Mouse (Mus musculus): ENCODE data around the gene Prr12. TPM values are rescaled to one million over a fixed set of nuclear protein-coding genes. Genes with fewer than 3 reads are reported as not detected.

Prr12 gene
- total and polyA plus RNA-seq, 3 experiments, result 7.1 to 23.0 (median 22.4) TPM

DNA sequence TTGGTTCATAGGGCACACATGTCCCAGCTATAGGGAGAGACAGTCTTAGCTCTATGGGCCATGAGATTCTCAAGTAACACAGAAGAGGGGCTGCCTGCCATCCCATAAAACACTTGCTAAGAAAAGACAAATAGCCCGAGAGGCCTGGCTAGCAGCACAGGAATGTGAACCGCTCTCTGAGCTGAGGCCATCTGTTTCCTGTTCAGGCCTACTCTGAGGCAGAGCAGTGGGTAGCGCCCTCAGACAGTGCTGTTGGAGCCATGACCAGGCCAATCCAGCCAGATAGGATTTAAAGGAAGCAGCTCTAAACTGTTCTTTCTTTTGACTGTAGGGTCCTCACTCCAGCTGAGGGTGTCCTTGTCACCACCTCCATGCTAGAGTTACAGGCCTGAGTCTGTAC is 48.1 kb downstream of the Prr12 start:
- H3K27ac ChIP-seq, result no peak overlapping the region
- no peak overlapping the region for H3K9ac ChIP-seq (ENCODE audit: low read depth, low read length)
- no peaks in the 10 kb centered on the region; the same call in 1 of the 2 replicates for H3K79me2 ChIP-seq (replicated peaks; ENCODE audit: control insufficient read depth, insufficient read depth, low read length)
- peaks cover 5% of the 10 kb centered on the region for H3K4me1 ChIP-seq (ENCODE audit: control insufficient read depth, insufficient read depth, low read length)
- TF ChIP-seq POLR2A (IDR thresholded peaks at IDR 0.05; ENCODE audit: insufficient read depth, low read depth, low read length) (no peak), EP300 (IDR thresholded peaks at IDR 0.05; ENCODE audit: insufficient read depth, low read depth, low read length) (no peak), CTCF (IDR thresholded peaks at IDR 0.05) (no peak)
- peaks cover 3% of the 10 kb centered on the region for H3K36me3 ChIP-seq (ENCODE audit: control insufficient read depth, insufficient read depth, low read length)
- no peak overlapping the region for H3K4me3 ChIP-seq
- no peaks in the 10 kb centered on the region for H3K27me3 ChIP-seq (ENCODE audit: control insufficient read depth, insufficient read depth, low read length)
- 33% methylated on average over 3 of the region's 3 CpGs for WGBS
- intact Hi-C loops (cut with DNase I), result no loop called here
- no peak for DNase-seq

DNA sequence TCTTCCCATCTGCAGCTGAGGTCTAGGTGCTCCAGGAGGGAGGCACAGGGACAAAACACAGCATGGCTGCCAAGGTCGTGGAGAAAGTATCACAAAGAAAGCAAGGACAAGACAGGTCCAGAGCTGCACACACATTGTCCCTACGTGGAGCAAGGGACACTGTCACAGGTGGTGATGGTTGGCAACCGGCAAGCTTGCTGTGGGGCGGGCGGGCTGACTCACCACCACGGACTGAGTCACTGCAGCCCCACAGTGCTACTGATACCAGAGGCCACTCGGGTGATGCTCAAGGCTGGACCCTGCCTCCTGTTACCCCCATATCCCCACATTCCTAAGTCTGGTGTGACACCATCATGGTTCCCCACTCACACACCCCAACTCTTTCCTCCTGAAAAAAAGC is 50.2 kb downstream of the Prr12 start:
- no peak for DNase-seq
- intact Hi-C loops (cut with DNase I), result no loop called here
- Histone ChIP-seq H3K9ac (ENCODE audit: low read depth, low read length) (no peak overlapping the region), H3K4me3 (no peak overlapping the region), H3K27me3 (ENCODE audit: control insufficient read depth, insufficient read depth, low read length) (no peaks in the 10 kb centered on the region), H3K27ac (no peak overlapping the region), H3K4me1 (ENCODE audit: control insufficient read depth, insufficient read depth, low read length) (peaks cover 7% of the 10 kb centered on the region), H3K79me2 (replicated peaks; ENCODE audit: control insufficient read depth, insufficient read depth, low read length) (no peaks in the 10 kb centered on the region; the same call in 1 of the 2 replicates), H3K36me3 (ENCODE audit: control insufficient read depth, insufficient read depth, low read length) (peaks cover 6% of the 10 kb centered on the region)
- 67% methylated on average over 7 of the region's 7 CpGs for WGBS
- TF ChIP-seq POLR2A (IDR thresholded peaks at IDR 0.05; ENCODE audit: insufficient read depth, low read depth, low read length) (no peak), EP300 (IDR thresholded peaks at IDR 0.05; ENCODE audit: insufficient read depth, low read depth, low read length) (no peak), CTCF (IDR thresholded peaks at IDR 0.05) (no peak)

DNA sequence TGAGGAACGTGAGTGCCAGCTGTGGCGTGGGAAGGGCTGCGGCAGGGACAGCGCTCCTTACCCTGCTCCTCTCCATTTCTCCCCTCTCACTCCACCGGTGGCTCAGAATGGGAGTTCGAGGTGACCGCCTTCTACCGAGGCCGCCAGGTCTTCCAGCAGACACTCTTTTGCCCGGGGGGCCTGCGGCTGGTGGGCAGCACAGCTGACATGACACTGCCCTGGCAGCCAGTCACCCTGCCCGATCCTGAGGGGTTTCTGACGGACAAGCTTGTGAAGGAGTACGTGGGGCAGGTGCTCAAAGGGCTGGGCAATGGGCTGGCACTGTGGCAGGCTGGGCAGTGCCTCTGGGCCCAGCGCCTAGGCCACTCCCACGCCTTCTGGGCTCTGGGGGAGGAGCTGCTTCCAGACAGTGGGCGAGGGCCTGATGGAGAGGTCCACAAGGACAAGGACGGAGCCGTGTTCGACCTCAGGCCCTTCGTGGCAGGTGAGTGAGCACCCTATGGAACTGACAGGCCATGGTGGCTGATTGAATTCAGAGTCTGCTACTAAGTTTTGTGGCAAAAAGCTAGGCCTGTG is 52.1 kb downstream of the Prr12 start:
- no peaks in the 10 kb centered on the region for H3K79me2 ChIP-seq (replicated peaks; ENCODE audit: control insufficient read depth, insufficient read depth, low read length)
- no peaks in the 10 kb centered on the region for H3K27me3 ChIP-seq (ENCODE audit: control insufficient read depth, insufficient read depth, low read length)
- WGBS, result 68% methylated on average over 21 of the region's 21 CpGs
- DNase-seq, result peak in 1 of 2 experiments; percentile 20
- no peak overlapping the region for H3K9ac ChIP-seq (ENCODE audit: low read depth, low read length)
- no peak overlapping the region for H3K4me3 ChIP-seq
- TF ChIP-seq EP300 (IDR thresholded peaks at IDR 0.05; ENCODE audit: insufficient read depth, low read depth, low read length) (no peak), POLR2A (IDR thresholded peaks at IDR 0.05; ENCODE audit: insufficient read depth, low read depth, low read length) (no peak), CTCF (IDR thresholded peaks at IDR 0.05) (no peak)
- H3K27ac ChIP-seq, result no peak overlapping the region
- peaks cover 9% of the 10 kb centered on the region for H3K4me1 ChIP-seq (ENCODE audit: control insufficient read depth, insufficient read depth, low read length)
- intact Hi-C loops (cut with DNase I), result no loop called here
- H3K36me3 ChIP-seq (ENCODE audit: control insufficient read depth, insufficient read depth, low read length), result peaks cover 6% of the 10 kb centered on the region

- TF ChIP-seq POLR2A (IDR thresholded peaks at IDR 0.05; ENCODE audit: insufficient read depth, low read depth, low read length) (no peak), CTCF (IDR thresholded peaks at IDR 0.05) (no peak), EP300 (IDR thresholded peaks at IDR 0.05; ENCODE audit: insufficient read depth, low read depth, low read length) (0 out of 2 replicates have a peak, but pooled peaks have one; percentile 16)
- H3K36me3 ChIP-seq (ENCODE audit: control insufficient read depth, insufficient read depth, low read length), result peaks cover 6% of the 10 kb centered on the region
- peak overlapping the region; percentile 13 for H3K27ac ChIP-seq
- no peak overlapping the region; the same call in 1 of the 2 replicates for H3K4me3 ChIP-seq
- intact Hi-C loops (cut with DNase I), result no loop called here
- peaks cover 9% of the 10 kb centered on the region for H3K4me1 ChIP-seq (ENCODE audit: control insufficient read depth, insufficient read depth, low read length)
- no peak for DNase-seq
- H3K27me3 ChIP-seq (ENCODE audit: control insufficient read depth, insufficient read depth, low read length), result no peaks in the 10 kb centered on the region
- H3K9ac ChIP-seq (ENCODE audit: low read depth, low read length), result peak overlapping the region; percentile 19; the same call in 1 of the 2 replicates
- 24% methylated on average over 11 of the region's 11 CpGs for WGBS
- no peaks in the 10 kb centered on the region for H3K79me2 ChIP-seq (replicated peaks; ENCODE audit: control insufficient read depth, insufficient read depth, low read length)
Observed at GRCm38 (mm10) chr7:44999753-45000152, 52.9 kb downstream of the Prr12 start.

- under 1% methylated on average over 18 of the region's 18 CpGs for WGBS
- H3K36me3 ChIP-seq (ENCODE audit: control insufficient read depth, insufficient read depth, low read length), result peaks cover 6% of the 10 kb centered on the region
- H3K27me3 ChIP-seq (ENCODE audit: control insufficient read depth, insufficient read depth, low read length), result no peaks in the 10 kb centered on the region
- DNase-seq, result peak; percentile 63 to 67
- intact Hi-C loops (cut with DNase I), result no loop called here
- no peaks in the 10 kb centered on the region for H3K79me2 ChIP-seq (replicated peaks; ENCODE audit: control insufficient read depth, insufficient read depth, low read length)
- TF ChIP-seq CTCF (IDR thresholded peaks at IDR 0.05), result no peak
- no peak for TF ChIP-seq EP300 (IDR thresholded peaks at IDR 0.05; ENCODE audit: insufficient read depth, low read depth, low read length)
- no peak for TF ChIP-seq POLR2A (IDR thresholded peaks at IDR 0.05; ENCODE audit: insufficient read depth, low read depth, low read length)
- H3K27ac ChIP-seq, result peak within 1 kb of the TSS; percentile 96
- H3K9ac ChIP-seq (ENCODE audit: low read depth, low read length), result peak within 1 kb of the TSS; percentile 84
- H3K4me1 ChIP-seq (ENCODE audit: control insufficient read depth, insufficient read depth, low read length), result peaks cover 8% of the 10 kb centered on the region
- peak within 1 kb of the TSS; percentile 85 for H3K4me3 ChIP-seq
Observed at GRCm38 (mm10) chr7:44998501-44998955, 54.2 kb downstream of the Prr12 start, which contains the start of gene Bcl2l12. Bcl2l12 (minus strand) TSS chr7:44998712.

DNA sequence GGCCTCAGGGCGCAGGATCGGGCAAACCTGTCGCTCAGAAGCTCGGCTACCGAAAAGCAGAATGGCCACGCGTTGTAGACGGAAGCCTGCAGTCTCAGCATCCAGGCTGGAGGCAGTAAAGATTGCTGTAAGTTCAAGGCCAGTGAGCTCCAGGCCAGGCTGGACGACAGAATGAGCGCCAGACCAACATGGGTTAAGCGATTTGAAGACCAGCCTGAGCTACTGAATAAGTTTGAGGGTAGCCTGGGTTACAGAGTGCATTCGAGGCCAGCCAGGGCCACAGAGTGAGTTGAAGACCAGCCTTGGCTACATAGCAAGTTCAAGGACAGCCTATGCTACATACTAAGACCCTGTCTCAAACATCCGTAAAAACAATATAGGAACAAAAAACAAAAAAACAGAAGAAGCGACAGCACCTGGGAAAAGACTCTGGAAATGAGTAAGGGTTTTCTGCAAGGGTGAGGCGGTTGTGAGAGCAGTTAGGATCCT is 54.7 kb downstream of the Prr12 start:
- H3K36me3 ChIP-seq (ENCODE audit: control insufficient read depth, insufficient read depth, low read length), result peaks cover 6% of the 10 kb centered on the region
- 1% methylated on average over 15 of the region's 15 CpGs for WGBS

More for the DNA sequence above, 54.7 kb downstream of the Prr12 start:
- Histone ChIP-seq H3K9ac (ENCODE audit: low read depth, low read length) (peak overlapping the region; percentile 84), H3K4me1 (ENCODE audit: control insufficient read depth, insufficient read depth, low read length) (peaks cover 8% of the 10 kb centered on the region), H3K79me2 (replicated peaks; ENCODE audit: control insufficient read depth, insufficient read depth, low read length) (no peaks in the 10 kb centered on the region), H3K4me3 (peak overlapping the region; percentile 85), H3K27me3 (ENCODE audit: control insufficient read depth, insufficient read depth, low read length) (no peaks in the 10 kb centered on the region), H3K27ac (peak overlapping the region; percentile 96)
- no peak for TF ChIP-seq EP300 (IDR thresholded peaks at IDR 0.05; ENCODE audit: insufficient read depth, low read depth, low read length)
- TF ChIP-seq CTCF (IDR thresholded peaks at IDR 0.05), result no peak
- TF ChIP-seq POLR2A (IDR thresholded peaks at IDR 0.05; ENCODE audit: insufficient read depth, low read depth, low read length), result no peak
- intact Hi-C loops (cut with DNase I), result loop anchor here (1.0 kb wide), 1 partner anchor 17 kb away; no protein-coding TSS in a partner anchor
- DNase-seq, result no peak

Measured in heart, adult 2 months (tissue).